Mouse (Mus musculus): ENCODE measurements around the gene Farsa. TPM values are rescaled to one million over a fixed set of nuclear protein-coding genes. Genes with fewer than 3 reads are reported as not detected.

The Farsa gene
- polyA plus RNA-seq, 1 experiment from 2014 or later: 58.3 TPM

DNA sequence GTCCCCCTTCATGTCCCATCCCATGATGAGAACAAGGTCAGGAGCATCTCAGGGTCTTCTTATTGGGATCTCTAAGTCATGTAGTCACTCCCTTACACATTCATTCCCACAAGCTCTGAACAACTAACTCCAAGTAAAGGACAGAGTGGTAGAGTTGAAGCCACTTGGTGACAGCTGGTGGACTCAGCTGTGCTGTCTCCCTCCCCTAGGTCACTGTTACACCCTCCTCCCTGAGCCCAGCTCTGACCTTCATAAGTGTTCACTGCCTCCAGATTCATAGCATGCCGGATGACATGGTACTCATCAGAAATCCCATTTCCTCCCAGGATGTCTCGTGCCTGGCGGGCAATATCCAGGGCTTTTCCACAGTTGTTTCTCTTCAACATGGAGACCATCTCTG, 31.5 kb downstream of the Farsa start:
- H3K9me3 ChIP-seq: no peaks in the 10 kb centered on the region
- WGBS: 92% methylated on average over 3 of the region's 3 CpGs
- no peak overlapping the region for H3K27ac ChIP-seq (replicated peaks)
- no peak overlapping the region for H3K4me2 ChIP-seq
- no peaks in the 10 kb centered on the region for H3K27me3 ChIP-seq (replicated peaks)
- H3K4me3 ChIP-seq: no peak overlapping the region
- H3K9ac ChIP-seq: no peak overlapping the region
- no peak for ATAC-seq (ENCODE audit: extremely low read depth, insufficient number of reproducible peaks, low FRiP score, low TSS enrichment)
- peaks cover 47% of the 10 kb centered on the region for H3K36me3 ChIP-seq
- peaks cover 10% of the 10 kb centered on the region for H3K4me1 ChIP-seq

DNA sequence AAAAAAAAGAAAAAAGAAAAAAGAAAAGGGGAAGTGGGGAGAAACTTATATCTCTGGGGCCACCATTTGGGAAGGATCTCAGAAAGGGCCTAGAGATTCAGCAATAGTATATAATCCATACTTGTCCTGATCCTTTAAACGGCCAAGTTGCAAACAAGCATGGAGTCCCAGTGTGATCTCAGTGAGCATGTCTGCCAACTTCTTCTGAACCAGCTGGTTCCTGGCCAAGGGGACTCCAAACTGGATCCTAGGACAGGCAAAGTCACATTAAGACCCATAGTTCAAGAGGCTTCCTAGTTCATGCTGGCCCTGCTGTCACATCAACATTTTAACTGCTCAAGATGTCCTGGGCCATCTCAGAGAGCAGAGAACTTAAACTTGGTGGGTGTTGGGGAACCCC, 32.4 kb downstream of the Farsa start:
- WGBS: 82% methylated on average over 1 of the region's 1 CpGs
- ATAC-seq (ENCODE audit: extremely low read depth, insufficient number of reproducible peaks, low FRiP score, low TSS enrichment): no peak
- no peak overlapping the region for H3K9ac ChIP-seq
- H3K27ac ChIP-seq (replicated peaks): no peak overlapping the region
- H3K27me3 ChIP-seq (replicated peaks): no peaks in the 10 kb centered on the region
- H3K4me1 ChIP-seq: peaks cover 12% of the 10 kb centered on the region
- peaks cover 47% of the 10 kb centered on the region for H3K36me3 ChIP-seq
- no peak overlapping the region for H3K4me2 ChIP-seq
- H3K9me3 ChIP-seq: no peaks in the 10 kb centered on the region
- H3K4me3 ChIP-seq: no peak overlapping the region

DNA sequence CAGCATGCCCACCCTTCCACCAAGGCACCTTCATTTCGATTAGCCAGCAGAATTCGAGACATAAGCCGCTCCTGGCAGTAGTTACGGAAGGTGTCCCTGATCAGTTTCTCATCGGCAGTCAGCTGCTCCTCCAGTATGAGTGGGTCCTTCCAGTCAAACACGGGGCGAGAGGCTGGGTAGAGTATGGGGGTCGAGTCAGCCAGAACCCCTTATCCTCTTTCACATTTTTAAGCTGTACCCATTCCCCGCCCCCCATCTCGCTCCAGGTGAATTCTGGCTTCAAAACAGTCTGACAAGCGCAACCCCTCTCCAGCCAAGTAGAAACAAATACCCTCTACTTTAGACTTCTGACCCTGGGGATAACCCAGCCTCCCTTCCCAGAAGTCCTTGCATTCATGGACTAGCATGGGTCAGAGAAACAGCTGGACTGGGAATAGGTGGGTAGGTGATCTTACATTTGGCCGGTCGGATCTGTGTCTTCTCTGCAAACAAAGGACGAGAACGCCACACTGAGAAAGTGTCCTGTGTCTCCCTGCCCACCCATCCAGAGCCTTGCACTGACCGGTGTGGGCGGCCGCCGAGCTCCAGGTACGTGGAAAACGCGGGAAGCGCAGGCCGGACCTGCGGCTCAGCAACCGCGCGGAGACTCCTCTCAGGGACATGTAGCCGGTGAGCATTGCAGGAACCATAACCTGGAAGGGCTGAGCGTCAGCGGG, 36.4 kb downstream of the Farsa start:
- WGBS: 11% methylated on average over 31 of the region's 31 CpGs
- no peak overlapping the region; the same call in 1 of the 2 replicates for H3K27ac ChIP-seq (replicated peaks)

DNA sequence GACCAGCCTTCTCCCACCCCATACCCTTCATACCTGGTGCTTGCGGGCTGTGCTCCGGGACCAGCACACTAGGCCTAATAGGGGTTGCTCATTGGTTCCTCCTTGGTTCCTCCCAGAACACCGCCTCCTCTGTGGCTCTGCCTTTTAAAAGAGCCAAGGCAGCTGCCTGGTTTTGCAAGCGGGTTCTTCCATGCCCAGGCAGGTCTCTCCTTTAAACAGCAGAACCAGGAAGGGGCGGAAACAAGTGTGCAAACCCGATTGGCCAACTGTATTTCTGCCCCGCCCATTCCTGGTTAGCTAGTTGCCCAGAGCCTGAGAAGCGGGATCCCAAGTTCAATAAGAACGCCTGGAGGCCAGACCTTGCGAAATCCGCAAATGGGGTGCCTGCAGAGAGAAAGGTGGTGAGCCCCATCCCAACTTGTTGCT, 36.9 kb downstream of the Farsa start, which contains the start of gene Gcdh:
Gene Gcdh (minus strand): TSS at position 213 of the 426 bp plus-strand sequence.
- peak within 1 kb of the TSS; percentile 77 for H3K4me2 ChIP-seq
- no peaks in the 10 kb centered on the region for H3K9me3 ChIP-seq
- under 1% methylated on average over 11 of the region's 11 CpGs for WGBS
- ATAC-seq (ENCODE audit: extremely low read depth, insufficient number of reproducible peaks, low FRiP score, low TSS enrichment): peak; percentile 82
- H3K27me3 ChIP-seq (replicated peaks): no peaks in the 10 kb centered on the region
- H3K27ac ChIP-seq (replicated peaks): no peak within 1 kb of the TSS; the same call in 1 of the 2 replicates
- H3K36me3 ChIP-seq: peaks cover 16% of the 10 kb centered on the region
- peak within 1 kb of the TSS; percentile 68 for H3K4me3 ChIP-seq
- peak within 1 kb of the TSS; percentile 85 for H3K9ac ChIP-seq
- peaks cover 18% of the 10 kb centered on the region for H3K4me1 ChIP-seq

More for the DNA sequence above, 36.4 kb downstream of the Farsa start:
- Histone ChIP-seq H3K27me3 (replicated peaks) (no peaks in the 10 kb centered on the region), H3K36me3 (peaks cover 22% of the 10 kb centered on the region), H3K4me3 (peak overlapping the region; percentile 68), H3K4me2 (peak overlapping the region; percentile 77), H3K9ac (peak overlapping the region; percentile 85), H3K4me1 (peaks cover 18% of the 10 kb centered on the region), H3K9me3 (no peaks in the 10 kb centered on the region)
- ATAC-seq (ENCODE audit: extremely low read depth, insufficient number of reproducible peaks, low FRiP score, low TSS enrichment): no peak

DNA sequence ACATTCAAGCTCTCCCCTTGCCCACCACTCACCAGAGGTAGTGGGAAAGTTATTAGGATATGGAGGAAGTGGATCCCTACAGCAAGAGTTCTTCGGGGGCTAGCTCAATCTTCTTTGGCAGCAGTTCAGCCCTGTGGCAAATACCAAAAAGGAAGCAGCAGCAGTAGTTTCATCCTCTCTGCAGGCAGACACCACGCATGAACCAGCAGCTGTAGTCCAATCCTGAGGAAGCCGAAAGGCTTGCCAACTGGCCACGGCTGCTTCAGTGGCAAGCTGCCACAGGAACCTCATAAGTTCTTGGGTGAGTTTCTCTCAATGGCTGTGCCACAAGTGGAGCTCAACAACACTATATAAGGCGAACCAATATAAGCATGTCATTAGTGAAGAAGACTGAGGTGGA, 39.2 kb downstream of the Farsa start:
- Histone ChIP-seq H3K36me3 (no peaks in the 10 kb centered on the region), H3K27me3 (replicated peaks) (peaks cover 9% of the 10 kb centered on the region), H3K9ac (no peak overlapping the region), H3K4me3 (no peak overlapping the region), H3K4me1 (peaks cover 20% of the 10 kb centered on the region), H3K4me2 (no peak overlapping the region), H3K9me3 (no peaks in the 10 kb centered on the region), H3K27ac (replicated peaks) (no peak overlapping the region)
- no peak for ATAC-seq (ENCODE audit: extremely low read depth, insufficient number of reproducible peaks, low FRiP score, low TSS enrichment)
- WGBS: 80% methylated on average over 5 of the region's 5 CpGs

DNA sequence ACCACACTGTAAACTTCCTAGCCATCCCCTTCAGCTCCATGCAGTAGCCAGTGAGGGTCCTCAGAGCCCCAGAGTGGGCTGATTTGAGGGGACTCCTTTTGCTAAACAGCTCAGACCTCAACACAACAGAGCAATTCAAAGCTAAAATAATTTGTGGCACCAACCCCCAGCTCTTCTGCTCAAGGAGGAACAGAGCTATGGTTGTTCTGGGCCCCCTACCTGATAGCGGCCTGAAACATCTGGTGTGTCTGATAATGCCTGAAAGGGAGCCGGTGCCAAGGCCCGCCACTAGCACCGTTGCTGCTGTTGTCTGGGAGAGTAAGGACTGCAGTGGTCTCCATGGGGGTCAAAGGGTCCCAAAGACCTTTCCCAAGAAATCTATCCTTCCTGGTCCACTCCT, 44.3 kb downstream of the Farsa start:
- Histone ChIP-seq H3K36me3 (no peaks in the 10 kb centered on the region), H3K27ac (replicated peaks) (peak overlapping the region; percentile 29), H3K4me3 (peak overlapping the region; percentile 73; the same call in 1 of the 2 replicates), H3K9ac (0 out of 2 replicates have a peak overlapping the region, but pooled peaks have one; percentile 37), H3K9me3 (no peaks in the 10 kb centered on the region), H3K27me3 (replicated peaks) (peaks cover 22% of the 10 kb centered on the region), H3K4me1 (peaks cover 17% of the 10 kb centered on the region), H3K4me2 (peak overlapping the region; percentile 97)
- no peak for ATAC-seq (ENCODE audit: extremely low read depth, insufficient number of reproducible peaks, low FRiP score, low TSS enrichment)
- 21% methylated on average over 4 of the region's 4 CpGs for WGBS

DNA sequence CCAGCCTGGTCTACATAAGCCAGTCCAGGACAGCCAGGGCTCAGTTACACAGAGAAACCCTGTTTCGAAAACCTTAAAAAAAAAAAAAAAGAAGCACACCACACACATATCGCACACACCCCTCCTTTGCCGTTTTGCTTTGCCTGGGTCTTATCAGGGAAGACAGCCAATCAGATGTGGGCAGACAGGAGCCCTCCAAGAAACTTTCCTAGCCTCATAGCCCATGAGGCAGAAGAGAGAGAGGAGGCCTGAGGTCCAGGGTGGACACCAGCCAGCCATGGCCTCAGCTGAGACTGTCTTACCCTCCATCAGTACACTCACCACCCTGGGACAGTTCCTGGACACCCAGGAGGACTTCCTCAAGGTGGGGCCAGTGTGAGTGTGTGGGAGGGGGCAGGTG, 45.0 kb downstream of the Farsa start, which contains the start of gene Klf1:
Gene Klf1 (plus strand): TSS at position 177 of the 400 bp plus-strand sequence.
- peak within 1 kb of the TSS; percentile 62 for H3K27ac ChIP-seq (replicated peaks)
- peaks cover 22% of the 10 kb centered on the region for H3K27me3 ChIP-seq (replicated peaks)
- H3K4me1 ChIP-seq: peaks cover 17% of the 10 kb centered on the region
- no peaks in the 10 kb centered on the region for H3K36me3 ChIP-seq
- H3K9me3 ChIP-seq: no peaks in the 10 kb centered on the region
- peak within 1 kb of the TSS; percentile 87 for H3K9ac ChIP-seq
- peak within 1 kb of the TSS; percentile 97 for H3K4me2 ChIP-seq
- no peak for ATAC-seq (ENCODE audit: extremely low read depth, insufficient number of reproducible peaks, low FRiP score, low TSS enrichment)
- H3K4me3 ChIP-seq: peak within 1 kb of the TSS; percentile 73
- WGBS: 43% methylated on average over 3 of the region's 3 CpGs

DNA sequence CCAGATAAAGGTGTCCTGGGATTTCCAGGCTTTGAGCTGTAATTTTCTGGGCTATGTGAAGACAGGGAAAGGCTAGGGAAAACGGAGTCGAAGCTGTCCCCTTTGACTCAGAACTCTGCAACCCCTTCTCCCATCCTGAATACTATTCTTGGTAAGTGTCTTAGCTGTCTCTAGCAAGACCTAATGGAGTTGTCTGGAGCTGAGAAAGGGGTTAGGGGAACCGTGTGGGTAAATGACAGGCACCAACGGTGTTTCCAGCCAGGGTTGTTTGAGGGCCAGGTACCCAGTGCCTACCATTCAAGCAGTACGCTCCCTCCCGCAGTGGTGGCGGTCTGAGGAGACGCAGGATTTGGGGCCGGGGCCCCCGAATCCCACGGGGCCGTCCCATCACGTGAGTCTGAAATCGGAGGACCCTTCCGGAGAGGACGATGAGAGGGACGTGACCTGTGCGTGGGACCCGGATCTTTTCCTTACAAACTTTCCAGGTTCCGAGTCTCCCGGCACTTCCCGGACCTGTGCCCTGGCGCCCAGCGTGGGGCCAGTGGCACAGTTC, 45.7 kb downstream of the Farsa start:
- H3K4me3 ChIP-seq: peak overlapping the region; percentile 73
- peak overlapping the region; percentile 87 for H3K9ac ChIP-seq
- no peak for ATAC-seq (ENCODE audit: extremely low read depth, insufficient number of reproducible peaks, low FRiP score, low TSS enrichment)
- peaks cover 17% of the 10 kb centered on the region for H3K4me1 ChIP-seq
- peaks cover 22% of the 10 kb centered on the region for H3K27me3 ChIP-seq (replicated peaks)
- no peaks in the 10 kb centered on the region for H3K36me3 ChIP-seq
- H3K9me3 ChIP-seq: no peaks in the 10 kb centered on the region
- 4% methylated on average over 24 of the region's 24 CpGs for WGBS
- H3K27ac ChIP-seq (replicated peaks): peak overlapping the region; percentile 62; the same call in 1 of the 2 replicates
- H3K4me2 ChIP-seq: peak overlapping the region; percentile 97

DNA sequence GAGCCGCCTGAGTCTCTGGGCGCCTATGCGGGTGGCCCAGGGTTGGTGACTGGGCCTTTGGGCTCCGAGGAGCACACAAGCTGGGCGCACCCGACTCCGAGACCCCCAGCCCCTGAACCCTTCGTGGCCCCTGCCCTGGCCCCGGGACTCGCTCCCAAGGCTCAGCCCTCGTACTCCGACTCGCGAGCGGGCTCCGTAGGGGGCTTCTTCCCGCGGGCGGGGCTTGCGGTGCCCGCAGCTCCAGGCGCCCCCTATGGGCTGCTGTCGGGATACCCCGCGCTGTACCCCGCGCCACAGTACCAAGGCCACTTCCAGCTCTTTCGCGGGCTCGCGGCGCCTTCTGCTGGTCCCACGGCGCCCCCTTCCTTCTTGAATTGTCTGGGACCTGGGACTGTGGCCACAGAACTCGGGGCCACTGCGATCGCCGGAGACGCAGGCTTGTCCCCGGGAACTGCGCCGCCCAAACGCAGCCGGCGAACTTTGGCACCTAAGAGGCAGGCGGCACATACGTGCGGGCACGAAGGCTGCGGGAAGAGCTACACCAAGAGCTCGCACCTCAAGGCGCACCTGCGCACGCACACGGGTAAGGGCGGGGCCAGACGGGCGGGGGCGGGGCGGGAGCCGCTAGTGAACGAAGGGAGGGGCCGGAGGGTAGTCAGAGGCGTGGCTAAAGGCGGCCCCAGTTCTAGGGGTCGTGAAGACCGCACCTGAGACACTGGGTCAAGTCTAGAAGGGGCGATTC, 46.3 kb downstream of the Farsa start:
- Histone ChIP-seq H3K36me3 (no peaks in the 10 kb centered on the region), H3K27ac (replicated peaks) (peak overlapping the region; percentile 62; the same call in 1 of the 2 replicates), H3K4me2 (peak overlapping the region; percentile 97), H3K4me3 (peak overlapping the region; percentile 73), H3K9ac (peak overlapping the region; percentile 87), H3K9me3 (no peaks in the 10 kb centered on the region), H3K4me1 (peaks cover 17% of the 10 kb centered on the region), H3K27me3 (replicated peaks) (peaks cover 22% of the 10 kb centered on the region)
- ATAC-seq (ENCODE audit: extremely low read depth, insufficient number of reproducible peaks, low FRiP score, low TSS enrichment): peak; percentile 78
- WGBS: under 1% methylated on average over 64 of the region's 68 CpGs

DNA sequence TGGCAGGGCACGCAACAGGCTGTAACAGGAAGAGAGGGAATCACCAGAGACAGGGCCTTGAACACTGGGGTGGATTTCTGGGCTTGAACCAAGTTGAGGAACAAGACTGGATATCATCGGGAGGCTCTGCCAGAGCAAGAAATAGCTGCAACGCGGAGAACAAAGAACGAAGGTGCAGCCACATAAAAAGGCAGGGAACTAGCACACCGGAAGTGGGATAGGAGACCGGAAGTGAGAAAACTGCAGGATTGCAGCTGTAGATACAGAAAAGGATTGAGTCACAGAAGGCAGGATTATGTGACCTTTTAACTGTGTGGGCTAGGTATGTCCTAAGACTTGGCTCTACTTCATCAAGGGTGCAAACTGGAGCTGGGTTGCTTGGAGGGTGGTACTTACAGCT, 47.6 kb downstream of the Farsa start:
- Histone ChIP-seq H3K27ac (replicated peaks) (no peak overlapping the region), H3K27me3 (replicated peaks) (peaks cover 29% of the 10 kb centered on the region), H3K4me3 (no peak overlapping the region), H3K36me3 (no peaks in the 10 kb centered on the region), H3K9ac (no peak overlapping the region), H3K4me2 (no peak overlapping the region), H3K9me3 (no peaks in the 10 kb centered on the region), H3K4me1 (peaks cover 21% of the 10 kb centered on the region)
- WGBS: 85% methylated on average over 7 of the region's 7 CpGs
- no peak for ATAC-seq (ENCODE audit: extremely low read depth, insufficient number of reproducible peaks, low FRiP score, low TSS enrichment)

DNA sequence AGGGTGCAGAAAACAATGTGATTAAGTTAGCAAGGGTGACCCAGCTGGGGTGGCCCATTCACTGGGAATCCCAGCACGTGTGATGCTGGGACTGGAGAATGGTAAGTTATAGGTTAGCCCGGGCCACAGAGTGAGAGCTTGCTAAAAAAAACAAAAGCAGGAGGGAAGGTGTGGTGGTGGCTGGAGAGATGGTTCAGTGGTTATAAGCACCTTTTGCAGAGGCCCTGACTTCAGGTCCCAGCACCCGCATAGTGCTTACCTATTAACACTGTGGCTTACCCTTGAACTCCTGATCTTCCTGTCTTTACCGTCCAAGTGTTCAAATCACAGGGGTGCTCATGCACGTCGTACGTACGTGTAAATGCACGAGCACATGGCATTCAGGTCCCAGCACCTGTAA, 50.2 kb downstream of the Farsa start:
- no peak for ATAC-seq (ENCODE audit: extremely low read depth, insufficient number of reproducible peaks, low FRiP score, low TSS enrichment)
- no peaks in the 10 kb centered on the region for H3K9me3 ChIP-seq
- H3K4me2 ChIP-seq: no peak overlapping the region
- H3K9ac ChIP-seq: no peak overlapping the region
- H3K4me3 ChIP-seq: no peak overlapping the region
- H3K36me3 ChIP-seq: no peaks in the 10 kb centered on the region
- WGBS: 91% methylated on average over 9 of the region's 9 CpGs
- no peak overlapping the region for H3K27ac ChIP-seq (replicated peaks)
- peaks cover 42% of the 10 kb centered on the region for H3K27me3 ChIP-seq (replicated peaks)
- peaks cover 16% of the 10 kb centered on the region for H3K4me1 ChIP-seq

Data from heart, embryonic 13.5 days (tissue).